Mouse (Mus musculus) frontal cortex, adult 2 months (tissue): ENCODE measurements around the gene Wnt5a. TPM values are rescaled to one million over a fixed set of nuclear protein-coding genes. Genes with fewer than 3 reads are reported as not detected.
A peak's percentile ranks its signal among the peaks of the same experiment; 100 is the strongest.

Experiments
- DNase-seq, 2 experiments: peaks; one replicate each; pipeline ENCODE4 v3.0.0; 2022; ENCODE audit warnings: low spot score in 1 of 2; ENCODE audit errors: extremely low spot score in 1 of 2
- polyA plus RNA-seq: library from polyadenylated mRNA; depleted of rRNA; stranded (reverse); fragments of >200 nt; gene quantifications from 2 replicates; pipeline ENCODE4 v1.2.3, GENCODE M21; 2012; rRNA removed

Wnt5a gene
- 12.9 and 13.3 TPM in 2 replicates for polyA plus RNA-seq

- DNase-seq, result no peak
These were observed at the start of gene Wnt5a for GRCm38 (mm10) chr14:28504101-28505050. Gene Wnt5a, plus strand, starts transcription at chr14:28504750.

- peak in 1 of 2 experiments; percentile 30 for DNase-seq
These were observed 48.0 kb upstream of the Wnt5a start for GRCm38 (mm10) chr14:28456372-28457076.

GRCm38 (mm10) chr14:28457428-28457827 lies 47.1 kb upstream of the Wnt5a start:
- no peak for DNase-seq

GRCm38 (mm10) chr14:28467956-28468355 lies 36.6 kb upstream of the Wnt5a start:
- no peak for DNase-seq

- DNase-seq, result no peak
These were observed 34.9 kb upstream of the Wnt5a start for GRCm38 (mm10) chr14:28469696-28470095.

GRCm38 (mm10) chr14:28470212-28470611 lies 34.3 kb upstream of the Wnt5a start:
- no peak for DNase-seq

GRCm38 (mm10) chr14:28475012-28475411 lies 29.5 kb upstream of the Wnt5a start:
- DNase-seq, result no peak

- no peak for DNase-seq
These were observed 29.1 kb upstream of the Wnt5a start for GRCm38 (mm10) chr14:28475421-28475820.

GRCm38 (mm10) chr14:28476746-28477145 lies 27.8 kb upstream of the Wnt5a start:
- DNase-seq, result no peak

- DNase-seq, result no peak
These were observed 23.7 kb upstream of the Wnt5a start for GRCm38 (mm10) chr14:28480866-28481265.

GRCm38 (mm10) chr14:28493806-28494205 lies 10.7 kb upstream of the Wnt5a start:
- DNase-seq, result no peak

- no peak for DNase-seq
These were observed 10.3 kb upstream of the Wnt5a start for GRCm38 (mm10) chr14:28494273-28494672.

- no peak for DNase-seq
These were observed 3.2 kb upstream of the Wnt5a start for GRCm38 (mm10) chr14:28501216-28501878.

GRCm38 (mm10) chr14:28503276-28503675 lies 1.3 kb upstream of the Wnt5a start:
- no peak for DNase-seq

- DNase-seq, result peak in 1 of 2 experiments; percentile 35
These were observed 568 bp downstream of the Wnt5a start for GRCm38 (mm10) chr14:28505051-28505585.

GRCm38 (mm10) chr14:28505586-28506375 lies 1.2 kb downstream of the Wnt5a start:
- peak in 1 of 2 experiments; percentile 10 for DNase-seq

GRCm38 (mm10) chr14:28506376-28506831 lies 1.9 kb downstream of the Wnt5a start:
- peak in 1 of 2 experiments; percentile 9 for DNase-seq

- DNase-seq, result peak in 1 of 2 experiments; percentile 13
These were observed 2.5 kb downstream of the Wnt5a start for GRCm38 (mm10) chr14:28507011-28507410.

- DNase-seq, result peak in 1 of 2 experiments; percentile 65
These were observed 2.9 kb downstream of the Wnt5a start for GRCm38 (mm10) chr14:28507471-28507870.
